Mouse (Mus musculus) G1E (cell line): ENCODE measurements around the gene Timp3.

Experiments used
- CTCF ChIP-seq: IDR thresholded peaks from 2 replicates; pipeline ENCODE4 v1.5.1; 2012; ENCODE audit warnings: low read depth, low read length, inconsistent platforms, mixed read lengths
- GATA1 ChIP-seq: IDR thresholded peaks from 2 replicates; pipeline ENCODE4 v1.6.1; 2012; ENCODE audit warnings: borderline replicate concordance, low read length, inconsistent platforms, mixed read lengths
- GATA2 ChIP-seq: IDR thresholded peaks from 2 replicates; pipeline ENCODE4 v1.6.1; 2012; ENCODE audit warnings: low read depth, low read length, inconsistent platforms, borderline replicate concordance
- POLR2AphosphoS5 ChIP-seq: IDR thresholded peaks from 2 replicates; pipeline ENCODE4 v1.6.1; 2012; ENCODE audit warnings: low read depth, low read length, inconsistent platforms; ENCODE audit not compliant: insufficient replicate concordance
- TAL1 ChIP-seq: conservative IDR thresholded peaks from 2 replicates; pipeline ENCODE4 v1.6.1; 2012; ENCODE audit warnings: low read depth, low read length, inconsistent platforms, mixed read lengths

DNA sequence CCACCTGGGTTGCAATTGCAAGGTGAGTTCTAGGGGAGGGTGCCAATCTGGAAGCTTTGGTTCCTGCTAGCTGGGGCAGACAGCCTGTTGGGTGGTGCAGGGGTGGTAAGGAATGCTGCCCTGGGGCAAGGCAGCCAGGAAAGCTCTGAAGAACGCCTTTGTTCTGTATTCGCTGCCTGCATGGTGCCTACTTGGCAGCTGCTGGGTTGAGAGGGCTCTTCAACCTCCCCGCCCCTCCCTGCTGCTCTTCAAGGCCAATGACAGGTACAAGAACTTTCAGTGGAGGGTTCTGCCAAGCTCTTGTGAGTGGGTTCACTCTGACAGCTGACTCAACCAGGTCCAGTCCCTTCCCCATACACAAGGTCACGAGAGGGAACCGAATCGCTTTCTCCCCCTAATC is 44.5 kb downstream of the Timp3 start:
- TF ChIP-seq CTCF (no peak), GATA1 (no peak), GATA2 (no peak), POLR2AphosphoS5 (no peak), TAL1 (no peak)
